Comparison of ENCODE assay signal across 26 mouse cellular contexts in the genomic region with DNA sequence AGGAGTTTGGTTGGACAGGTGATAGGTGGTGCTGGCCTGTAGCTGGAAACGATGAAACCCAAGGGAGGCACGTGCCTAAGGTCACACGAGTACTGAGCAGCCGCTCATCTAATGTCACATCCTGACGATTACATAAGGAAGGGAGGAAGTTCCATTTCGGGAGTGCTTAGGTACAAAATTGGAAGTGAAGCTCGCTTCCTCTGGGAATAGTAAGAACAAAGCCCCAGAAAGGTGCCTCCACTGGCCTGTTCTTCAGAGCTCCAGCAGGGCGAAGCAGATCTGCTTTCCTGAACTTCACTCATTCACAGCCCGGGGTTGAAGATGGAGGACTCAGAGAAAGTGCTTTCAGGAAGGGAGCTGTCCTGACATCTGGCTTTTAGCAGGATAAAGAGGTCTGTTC. TPM values are rescaled to one million over a fixed set of nuclear protein-coding genes. Genes with fewer than 3 reads are reported as not detected.
DNase-seq lines count a peak whose midpoint lies in the region; ATAC-seq and TF ChIP-seq lines count a peak whose summit lies in the region.
"Had no signal": no experiment of that assay in that cellular context is flagged by ENCODE, and none has a peak within 500 bp of the region (broad histone marks: within the 10 kb centered on the region; RNA-seq: fewer than 3 reads in every experiment).

No protein-coding gene starts in this region.

- no peak overlapping the region for H3K4me3 ChIP-seq in forebrain, embryonic 15.5 days
- no peak overlapping the region for H3K4me3 ChIP-seq in forebrain, embryonic 10.5 days
- no peak overlapping the region for H3K4me3 ChIP-seq in left cerebral cortex, adult 2 months
- H3K4me3 ChIP-seq: forebrain, embryonic 12.5 days; heart, embryonic 12.5 days; heart, embryonic 15.5 days; hindbrain, embryonic 15.5 days; intestine, embryonic 15.5 days had no signal

- H3K9ac ChIP-seq in forebrain, embryonic 15.5 days (replicated peaks): no peak overlapping the region
- H3K9ac ChIP-seq: forebrain, embryonic 12.5 days; heart, embryonic 12.5 days; heart, embryonic 15.5 days; hindbrain, embryonic 15.5 days; intestine, embryonic 15.5 days had no signal

- H3K27ac ChIP-seq in forebrain, embryonic 15.5 days (replicated peaks): peak overlapping the region; percentile 41
- H3K27ac ChIP-seq in forebrain, embryonic 10.5 days: no peak overlapping the region
- H3K27ac ChIP-seq in left cerebral cortex, adult 2 months: peak overlapping the region; percentile 65; the same call in 1 of the 2 replicates
- H3K27ac ChIP-seq: forebrain, embryonic 12.5 days; heart, embryonic 15.5 days; hindbrain, embryonic 15.5 days; intestine, embryonic 15.5 days had no signal

- 90% methylated on average over 9 of the region's 9 CpGs for WGBS in forebrain, embryonic 15.5 days
- 92% methylated on average over 9 of the region's 9 CpGs for WGBS in forebrain, embryonic 10.5 days

- H3K4me2 ChIP-seq in forebrain, embryonic 15.5 days (replicated peaks): no peak overlapping the region
- H3K4me2 ChIP-seq: forebrain, embryonic 12.5 days; heart, embryonic 12.5 days; heart, embryonic 15.5 days; hindbrain, embryonic 15.5 days; intestine, embryonic 15.5 days had no signal

- peaks cover 32% of the 10 kb centered on the region for H3K36me3 ChIP-seq in forebrain, embryonic 15.5 days
- peaks cover 78% of the 10 kb centered on the region for H3K36me3 ChIP-seq in forebrain, embryonic 10.5 days (replicated peaks)

- ATAC-seq in forebrain, embryonic 15.5 days (replicated peaks): no peak
- ATAC-seq: CD4-positive, CD25-positive, alpha-beta regulatory T cell, adult 4 months; forebrain, embryonic 16.5 days; intestine, embryonic 15.5 days had no signal

- H3K9me3 ChIP-seq in forebrain, embryonic 15.5 days: no peaks in the 10 kb centered on the region
- no peaks in the 10 kb centered on the region for H3K9me3 ChIP-seq in forebrain, embryonic 10.5 days
- H3K9me3 ChIP-seq: forebrain, embryonic 12.5 days; heart, embryonic 12.5 days; heart, embryonic 15.5 days; hindbrain, embryonic 15.5 days; intestine, embryonic 15.5 days had no signal

- peaks cover 11% of the 10 kb centered on the region for H3K4me1 ChIP-seq in forebrain, embryonic 15.5 days
- H3K4me1 ChIP-seq in forebrain, embryonic 10.5 days: peaks cover 14% of the 10 kb centered on the region
- H3K4me1 ChIP-seq: forebrain, embryonic 12.5 days; hindbrain, embryonic 15.5 days; intestine, embryonic 15.5 days had no signal

- intact Hi-C loops in left cerebral cortex, adult 2 months (cut with DNase I): loop anchor here (2.0 kb wide), 2 partner anchors 17 to 21 kb away; a partner anchor contains a TSS

- DNase-seq in forebrain, embryonic 10.5 days (ENCODE audit: extremely low spot score, low spot score): no peak
- DNase-seq in heart, adult 11 months: peak; percentile 91
- DNase-seq in heart, adult 18-20 months: no peak
- no peak for DNase-seq in left cerebral cortex, adult 2 months (ENCODE audit: extremely low spot score in 1 of 2, low spot score in 2 of 2)
- DNase-seq in left cerebral cortex, adult 9 months (ENCODE audit: low spot score in 2 of 2): no peak
- DNase-seq: adrenal gland, adult 2 months; adrenal gland, postnatal 14 days; cerebellum, adult 11-12 months; cerebellum, adult 9-10 months; gastrocnemius, postnatal 10 days; gastrocnemius, postnatal 36 days; heart, postnatal 10 days; heart, postnatal 36 days; kidney, adult 11 months; kidney, adult 8-10 months had no signal

- no peak for TF ChIP-seq CTCF in left cerebral cortex, adult 2 months (IDR thresholded peaks at IDR 0.05)

- no peaks in the 10 kb centered on the region for H3K27me3 ChIP-seq in forebrain, embryonic 15.5 days
- no peaks in the 10 kb centered on the region for H3K27me3 ChIP-seq in forebrain, embryonic 10.5 days (ENCODE audit: poor library complexity, severe bottlenecking)
- H3K27me3 ChIP-seq: forebrain, embryonic 12.5 days; heart, embryonic 12.5 days; heart, embryonic 15.5 days; hindbrain, embryonic 15.5 days; intestine, embryonic 15.5 days had no signal

RNA-seq across cellular contexts. Expression of a gene that starts 20.4 kb away (rescaled TPM):
- polyA plus RNA-seq in forebrain, embryonic 15.5 days (2015; fragmentation: Nextera tagmentation; extraction: Ambion mirVana): 6.3 and 6.9 TPM in 2 replicates
- polyA plus RNA-seq in forebrain, embryonic 10.5 days (2016; fragmentation: Nextera tagmentation; extraction: Ambion mirVana): 0.31 and 0.36 TPM in 2 replicates
- total RNA-seq in heart, adult 18-20 months (2021): under 1 TPM; 0.47 to 0.64 TPM
- total RNA-seq in left cerebral cortex, adult 2 months (2021): 10 to 100 TPM; 19.8 to 26.5 TPM
- total RNA-seq: common myeloid progenitor, adult 5-6 weeks; granulocyte monocyte progenitor cell, adult 5-6 weeks; MEL had no signal
- polyA plus RNA-seq: CD4-positive, CD25-positive, alpha-beta regulatory T cell, adult 4 months had no signal

Comparison
In these comparisons a context has a peak if more than half of its experiments do, and no peak if none do; other contexts are left out.
1. RNA of a gene that starts 20.4 kb away (total RNA-seq): 19.8 to 26.5 TPM in left cerebral cortex, adult 2 months; 0.47 to 0.64 TPM in heart, adult 18-20 months; every median in the first group is over 10 times any median in the second.